Mouse (Mus musculus) cortical plate, adult 2 months (tissue): ENCODE measurements around the gene Ric8b.

Experiments used
- CTCF ChIP-seq: fragments of 200-500 bp; IDR thresholded peaks from 2 replicates; pipeline ENCODE4 v1.5.1; 2011; ENCODE audit warnings: mild to moderate bottlenecking, control low read depth, low read length; ENCODE audit not compliant: insufficient read depth; ENCODE audit errors: extremely low read depth
- POLR2A ChIP-seq: fragments of 200-500 bp; IDR thresholded peaks from 2 replicates; pipeline ENCODE4 v1.6.1; 2011; ENCODE audit warnings: mild to moderate bottlenecking, low read length, control low read depth; ENCODE audit not compliant: insufficient read depth; ENCODE audit errors: extremely low read depth

DNA sequence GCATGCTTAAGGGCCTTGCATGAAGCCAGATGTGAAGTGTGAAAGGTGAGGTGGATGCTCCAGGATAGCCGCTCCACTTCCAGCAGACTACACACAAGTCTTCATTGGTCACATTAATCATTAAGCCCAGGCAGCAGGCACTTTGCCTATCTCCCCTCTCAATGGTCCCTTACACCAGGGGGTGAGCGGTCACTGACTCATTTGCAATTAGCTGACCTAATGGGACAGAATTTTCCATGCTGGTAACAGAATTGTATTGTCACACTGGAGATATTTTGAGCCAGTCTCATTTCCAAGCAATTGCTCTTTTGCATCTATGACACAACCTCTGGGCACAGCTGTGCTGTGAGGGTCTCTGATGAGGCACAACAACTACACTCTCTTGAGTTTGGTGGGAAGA, 15.2 kb upstream of the Ric8b start:
- no peak for TF ChIP-seq CTCF
- no peak for TF ChIP-seq POLR2A
